Mouse (Mus musculus) cerebellum, adult 2 months (tissue): ENCODE results near the gene Lef1. TPM values are rescaled to one million over a fixed set of nuclear protein-coding genes. Genes with fewer than 3 reads are reported as not detected.

Experiments
- DNase-seq, 2 experiments: peaks; one replicate each; pipeline ENCODE4 v3.0.0; 2021
- H3K27ac ChIP-seq: fragments of 200-500 bp; 2 replicates; pipeline ENCODE4 v1.5.1; 2012; ENCODE audit warnings: low read length, control low read depth, inconsistent platforms; ENCODE audit not compliant: insufficient read depth
- H3K27me3 ChIP-seq: fragments of 200-500 bp; 2 replicates; pipeline ENCODE4 v1.6.1; 2012; ENCODE audit warnings: inconsistent platforms, mild to moderate bottlenecking, low read length, moderate library complexity; ENCODE audit not compliant: control insufficient read depth, insufficient read depth
- H3K4me1 ChIP-seq: fragments of 200-500 bp; 2 replicates; pipeline ENCODE4 v1.6.1; 2011; ENCODE audit warnings: low read length; ENCODE audit not compliant: control insufficient read depth, insufficient read depth
- H3K4me3 ChIP-seq: fragments of 200-500 bp; replicated peaks from 2 replicates; pipeline ENCODE3; 2011; ENCODE audit warnings: mild to moderate bottlenecking, low read depth, low read length, control low read depth; ENCODE audit not compliant: insufficient read depth
- CTCF ChIP-seq: fragments of 200-500 bp; IDR thresholded peaks from 2 replicates; pipeline ENCODE4 v1.5.1; 2011; ENCODE audit warnings: low read depth, mild to moderate bottlenecking, control low read depth, low read length, moderate library complexity, borderline replicate concordance; ENCODE audit not compliant: insufficient read depth
- POLR2A ChIP-seq: fragments of 200-500 bp; IDR thresholded peaks from 2 replicates; pipeline ENCODE4 v1.6.1; 2011; ENCODE audit warnings: low read length, control low read depth, borderline replicate concordance; ENCODE audit not compliant: insufficient read depth
- WGBS: fragments of 180-500 bp; shearing (Covaris S2); methylation state at CpG from one replicate; pipeline ENCODE4 v1.1.7; 2018; 5-methylcytosine and 5-hydroxymethylcytosine counted together
- polyA plus RNA-seq: library from polyadenylated mRNA; depleted of rRNA; stranded (reverse); fragments of >200 nt; gene quantifications from 2 replicates; pipeline ENCODE4 v1.2.3, GENCODE M21; 2012

Gene Lef1
- polyA plus RNA-seq, 1 experiment = 6.8 TPM

- Histone ChIP-seq H3K4me1 (no peaks in the 10 kb centered on the region), H3K27ac (no peak overlapping the region), H3K4me3 (no peak overlapping the region), H3K27me3 (no peaks in the 10 kb centered on the region; the same call in 1 of the 2 replicates)
- no peak for DNase-seq
- WGBS = 41% methylated on average over 13 of the region's 13 CpGs
- TF ChIP-seq POLR2A (no peak), CTCF (no peak)
Measured at GRCm38 (mm10) chr3:131102191-131102774, 8.0 kb upstream of the Lef1 start.

DNA sequence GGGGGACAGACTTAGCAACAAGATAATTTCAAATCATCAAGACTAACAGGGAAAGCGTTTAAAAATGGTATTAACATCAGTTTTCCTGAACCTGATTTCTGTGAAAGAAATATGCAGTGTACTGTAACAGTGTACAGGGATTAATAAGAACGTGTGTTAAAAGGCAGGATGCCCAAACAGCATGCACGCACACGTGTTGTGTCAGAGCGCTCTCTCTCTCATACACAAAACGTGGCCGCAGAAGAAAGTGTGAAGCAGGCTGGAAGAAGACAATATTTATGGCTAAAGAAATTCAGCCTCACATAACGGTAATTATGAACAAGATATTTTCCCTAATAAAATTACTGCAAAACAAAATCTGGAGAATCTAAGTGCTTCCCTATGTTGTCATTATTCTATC, 4.9 kb upstream of the Lef1 start:
- Histone ChIP-seq H3K27me3 (peaks cover 3% of the 10 kb centered on the region; the same call in 1 of the 2 replicates), H3K4me3 (no peak overlapping the region), H3K4me1 (no peaks in the 10 kb centered on the region), H3K27ac (no peak overlapping the region)
- 66% methylated on average over 8 of the region's 8 CpGs for WGBS
- TF ChIP-seq POLR2A (no peak), CTCF (no peak)
- DNase-seq = no peak

DNA sequence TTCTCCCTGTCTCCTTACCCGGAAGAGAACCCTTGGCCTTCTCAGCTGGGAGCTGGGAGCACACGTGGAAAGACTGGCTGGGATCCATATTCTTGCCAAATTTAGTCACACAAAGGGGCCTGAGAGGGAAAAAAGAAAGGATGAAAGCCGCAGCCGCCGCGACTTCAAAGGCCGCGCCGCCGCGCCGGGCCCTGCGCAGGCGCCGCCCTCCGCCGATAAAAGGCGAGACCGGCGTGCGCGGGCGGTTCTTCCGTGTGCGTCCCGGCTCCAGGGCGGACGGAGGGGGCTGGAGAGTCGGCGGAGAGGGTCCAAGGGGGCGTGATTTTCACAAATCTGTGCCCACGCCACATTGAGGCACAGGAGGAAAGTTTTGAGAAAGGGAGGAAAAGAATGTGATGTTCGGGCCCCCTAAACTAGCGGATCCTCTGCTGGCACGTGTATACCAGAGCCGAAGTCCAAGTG, 4.3 kb upstream of the Lef1 start:
- TF ChIP-seq POLR2A (no peak), CTCF (no peak)
- H3K4me1 ChIP-seq = no peaks in the 10 kb centered on the region
- WGBS = under 1% methylated on average over 36 of the region's 36 CpGs
- H3K4me3 ChIP-seq = no peak overlapping the region
- peak in 1 of 2 experiments; percentile 8 for DNase-seq
- H3K27me3 ChIP-seq = peaks cover 5% of the 10 kb centered on the region; the same call in 1 of the 2 replicates
- H3K27ac ChIP-seq = no peak overlapping the region

GRCm38 (mm10) chr3:131106451-131107291, 3.6 kb upstream of the Lef1 start:
- DNase-seq = no peak
- no peak overlapping the region for H3K27ac ChIP-seq
- TF ChIP-seq CTCF (no peak), POLR2A (no peak)
- no peak overlapping the region for H3K4me3 ChIP-seq
- H3K4me1 ChIP-seq = no peaks in the 10 kb centered on the region; the same call in 1 of the 2 replicates
- WGBS = 2% methylated on average over 45 of the region's 45 CpGs
- peaks cover 5% of the 10 kb centered on the region; the same call in 1 of the 2 replicates for H3K27me3 ChIP-seq

DNA sequence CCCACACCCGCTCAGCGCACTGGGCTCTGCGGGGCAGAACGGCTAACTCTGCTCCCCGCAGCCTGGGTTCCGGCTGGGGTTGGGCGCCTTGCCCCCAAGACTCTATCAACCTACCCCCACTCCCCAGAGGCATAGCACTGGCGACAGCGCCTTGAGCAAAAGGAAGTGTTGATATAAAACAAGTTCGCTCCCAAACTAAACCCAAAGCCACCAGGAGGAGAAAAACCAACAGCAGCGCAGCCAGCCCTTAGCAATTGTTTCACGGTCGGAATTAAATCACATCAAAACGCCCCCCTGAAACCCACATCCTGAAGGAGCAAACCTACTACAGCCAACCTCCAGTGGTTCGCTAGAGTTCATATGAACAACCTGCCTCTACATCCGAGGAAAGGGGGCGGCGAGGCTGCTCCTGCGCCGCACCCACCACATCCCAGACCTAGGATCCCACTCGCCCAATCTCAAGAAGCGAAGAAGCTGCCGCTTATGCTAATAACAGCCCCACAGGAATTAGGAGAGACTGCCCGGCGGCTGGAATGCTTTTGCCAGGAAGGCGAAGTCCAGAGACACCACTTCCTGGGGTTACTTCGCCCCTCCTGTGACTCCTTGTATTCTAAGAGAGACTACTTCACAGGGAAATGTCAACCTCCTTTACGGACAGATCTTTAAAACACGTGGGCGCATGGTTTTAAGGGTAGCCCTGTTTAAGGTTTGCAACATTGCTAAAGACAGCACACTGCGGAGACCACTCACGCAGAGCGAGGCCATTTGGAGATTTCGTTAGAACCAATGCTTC, 2.8 kb upstream of the Lef1 start:
- H3K4me3 ChIP-seq = no peak overlapping the region
- no peak overlapping the region for H3K27ac ChIP-seq
- no peaks in the 10 kb centered on the region; the same call in 1 of the 2 replicates for H3K4me1 ChIP-seq
- no peak for TF ChIP-seq CTCF
- no peak for TF ChIP-seq POLR2A
- WGBS = 4% methylated on average over 34 of the region's 34 CpGs
- peaks cover 9% of the 10 kb centered on the region; the same call in 1 of the 2 replicates for H3K27me3 ChIP-seq
- DNase-seq = no peak

GRCm38 (mm10) chr3:131108094-131108653, 2.1 kb upstream of the Lef1 start:
- no peak for DNase-seq
- peaks cover 9% of the 10 kb centered on the region; the same call in 1 of the 2 replicates for H3K27me3 ChIP-seq
- H3K4me3 ChIP-seq = no peak overlapping the region
- H3K27ac ChIP-seq = no peak overlapping the region
- WGBS = 3% methylated on average over 9 of the region's 9 CpGs
- H3K4me1 ChIP-seq = no peaks in the 10 kb centered on the region; the same call in 1 of the 2 replicates
- no peak for TF ChIP-seq CTCF
- no peak for TF ChIP-seq POLR2A

GRCm38 (mm10) chr3:131109066-131109685, 1.1 kb upstream of the Lef1 start:
- peaks cover 9% of the 10 kb centered on the region; the same call in 1 of the 2 replicates for H3K27me3 ChIP-seq
- no peak for DNase-seq
- no peak for TF ChIP-seq CTCF
- TF ChIP-seq POLR2A = no peak
- WGBS = 2% methylated on average over 15 of the region's 15 CpGs
- no peaks in the 10 kb centered on the region; the same call in 1 of the 2 replicates for H3K4me1 ChIP-seq
- no peak overlapping the region for H3K27ac ChIP-seq
- no peak overlapping the region for H3K4me3 ChIP-seq
